Mouse (Mus musculus) liver, embryonic 14.5 days (tissue): ENCODE measurements at regions not wholly inside any gene's neighbourhood (a gene's known extent, or its start where the extent isn't known, plus 50 kb on each side); places are given as distances from the start of the nearest gene placed in this dataset.

Experiments used
- CTCF ChIP-seq: IDR thresholded peaks from 2 replicates; pipeline ENCODE4 v1.5.1; 2016; ENCODE audit warnings: antibody characterized with exemption, low read depth, control low read depth
- EP300 ChIP-seq: IDR thresholded peaks from 2 replicates; pipeline ENCODE4 v1.6.1; 2016; ENCODE audit warnings: antibody characterized with exemption, low read depth

DNA sequence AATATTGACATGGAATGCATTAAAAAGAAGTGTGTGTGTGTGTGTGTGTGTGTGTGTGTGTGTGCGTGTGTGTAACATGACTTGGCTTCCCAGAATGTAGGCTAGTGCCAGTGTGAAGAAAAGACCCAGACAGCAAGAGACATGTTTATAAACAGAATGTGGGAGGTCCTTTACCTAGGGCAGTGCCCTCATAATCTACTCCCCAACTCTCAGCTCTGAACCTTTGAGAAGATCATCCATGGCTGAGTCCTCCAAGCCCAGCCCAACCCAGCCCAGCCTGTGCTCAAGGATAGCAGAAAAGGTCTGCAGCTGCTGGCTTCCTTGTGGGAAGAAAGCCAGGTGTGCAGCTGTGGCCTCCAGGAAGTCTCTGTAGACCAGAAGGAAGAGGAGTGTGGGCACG lies 539.8 kb upstream of the Cdh5 start:
- no peak for TF ChIP-seq CTCF
- no peak for TF ChIP-seq EP300
